Mouse (Mus musculus) activated CD4-positive, CD25-positive, alpha-beta regulatory T cell, adult 4 months (primary cell): Measurements from ENCODE around the gene Rnf157. TPM values are rescaled to one million over a fixed set of nuclear protein-coding genes. Genes with fewer than 3 reads are reported as not detected.
A peak's percentile ranks its signal among the peaks of the same experiment; 100 is the strongest.
"Not testable (repeated sequence)": the region's sequence is repeated elsewhere in the genome, so short reads cannot be mapped to it uniquely, and the experiment has no call there.

ENCODE experiments used
- ATAC-seq: one replicate; pipeline ENCODE4 v1.8.0; 2017
- polyA plus RNA-seq, 2 experiments: library from polyadenylated mRNA; unstranded; fragments of 100-300 nt; shearing (Covaris generic); gene quantifications; one replicate each; pipeline ENCODE4 v1.2.1; 2017

Gene Rnf157
- polyA plus RNA-seq, 2 experiments from 2014 or later: 6.6 to 6.9 TPM

- ATAC-seq: peak; percentile 89
These were observed 20.8 kb upstream of the Rnf157 start, which contains the start of gene Ubald2 for GRCm38 (mm10) chr11:116433356-116434286. Gene Ubald2, plus strand, starts transcription at chr11:116434094.

- no peak for ATAC-seq
These were observed 19.9 kb upstream of the Rnf157 start for GRCm38 (mm10) chr11:116432593-116433355.

GRCm38 (mm10) chr11:116432127-116432526, 19.3 kb upstream of the Rnf157 start:
- no peak for ATAC-seq

GRCm38 (mm10) chr11:116431428-116432077, 18.7 kb upstream of the Rnf157 start:
- ATAC-seq: no peak

- ATAC-seq: no peak
These were observed 18.0 kb upstream of the Rnf157 start for GRCm38 (mm10) chr11:116430723-116431427.

GRCm38 (mm10) chr11:116429862-116430613, 17.2 kb upstream of the Rnf157 start:
- ATAC-seq: no peak

GRCm38 (mm10) chr11:116428872-116429859, 16.3 kb upstream of the Rnf157 start:
- ATAC-seq: no peak

- ATAC-seq: no peak
These were observed 14.2 kb upstream of the Rnf157 start for GRCm38 (mm10) chr11:116426852-116427575.

- ATAC-seq: not testable (repeated sequence)
These were observed 13.5 kb upstream of the Rnf157 start for GRCm38 (mm10) chr11:116426328-116426727.

GRCm38 (mm10) chr11:116424621-116425407, 12.0 kb upstream of the Rnf157 start:
- no peak for ATAC-seq

GRCm38 (mm10) chr11:116423782-116424620, 11.2 kb upstream of the Rnf157 start:
- peak; percentile 98 for ATAC-seq

GRCm38 (mm10) chr11:116423214-116423613, 10.4 kb upstream of the Rnf157 start:
- no peak for ATAC-seq

- no peak for ATAC-seq
These were observed 9.7 kb upstream of the Rnf157 start for GRCm38 (mm10) chr11:116422562-116422961.

GRCm38 (mm10) chr11:116421102-116421501, 8.3 kb upstream of the Rnf157 start:
- ATAC-seq: no peak

- peak; percentile 30 for ATAC-seq
These were observed 6.1 kb upstream of the Rnf157 start for GRCm38 (mm10) chr11:116418841-116419462.

- peak; percentile 22 for ATAC-seq
These were observed 5.5 kb upstream of the Rnf157 start for GRCm38 (mm10) chr11:116418194-116418840.

GRCm38 (mm10) chr11:116417054-116417453, 4.2 kb upstream of the Rnf157 start:
- ATAC-seq: no peak
